ENCODE assay signal across 10 mouse cellular contexts in genomic region chr4:63399691-63400270, GRCm38 (mm10). TPM values are rescaled to one million over a fixed set of nuclear protein-coding genes. Genes with fewer than 3 reads are reported as not detected.
DNase-seq lines count a peak whose midpoint lies in the region; ATAC-seq and TF ChIP-seq lines count a peak whose summit lies in the region.
"Had no signal": no experiment of that assay in that cellular context is flagged by ENCODE, and none has a peak within 500 bp of the region (broad histone marks: within the 10 kb centered on the region; RNA-seq: fewer than 3 reads in every experiment).

No protein-coding gene starts in this region.

- H3K27me3 ChIP-seq in midbrain, embryonic 13.5 days: no peaks in the 10 kb centered on the region
- no peaks in the 10 kb centered on the region for H3K27me3 ChIP-seq in midbrain, embryonic 15.5 days (replicated peaks)
- H3K27me3 ChIP-seq in hindbrain, postnatal 0 days (ENCODE audit: insufficient read depth, low read length): no peaks in the 10 kb centered on the region
- H3K27me3 ChIP-seq in stomach, embryonic 16.5 days (ENCODE audit: control insufficient read depth, insufficient read depth, low read length): no peaks in the 10 kb centered on the region

- no peak for ATAC-seq in midbrain, embryonic 13.5 days
- no peak for ATAC-seq in midbrain, embryonic 15.5 days (replicated peaks)
- ATAC-seq in hindbrain, postnatal 0 days: no peak
- ATAC-seq in stomach, embryonic 16.5 days (ENCODE audit: insufficient read depth, low FRiP score): no peak

- no peaks in the 10 kb centered on the region for H3K9me3 ChIP-seq in midbrain, embryonic 13.5 days
- H3K9me3 ChIP-seq in midbrain, embryonic 15.5 days: no peaks in the 10 kb centered on the region
- no peaks in the 10 kb centered on the region for H3K9me3 ChIP-seq in hindbrain, postnatal 0 days (ENCODE audit: low read length)
- H3K9me3 ChIP-seq in stomach, embryonic 16.5 days (replicated peaks; ENCODE audit: control insufficient read depth, low read length): no peaks in the 10 kb centered on the region

- peak overlapping the region; percentile 69 for H3K4me3 ChIP-seq in gastrocnemius, adult 2 months
- no peak overlapping the region for H3K4me3 ChIP-seq in midbrain, embryonic 13.5 days (replicated peaks)
- H3K4me3 ChIP-seq in midbrain, embryonic 15.5 days: no peak overlapping the region
- no peak overlapping the region for H3K4me3 ChIP-seq in hindbrain, postnatal 0 days (ENCODE audit: low read length)
- H3K4me3 ChIP-seq in stomach, embryonic 16.5 days (replicated peaks; ENCODE audit: low read length): no peak overlapping the region; the same call in 1 of the 2 replicates

- peaks cover 59% of the 10 kb centered on the region for H3K4me1 ChIP-seq in midbrain, embryonic 13.5 days (replicated peaks)
- peaks cover 27% of the 10 kb centered on the region for H3K4me1 ChIP-seq in midbrain, embryonic 15.5 days
- peaks cover 15% of the 10 kb centered on the region for H3K4me1 ChIP-seq in hindbrain, postnatal 0 days (ENCODE audit: insufficient read depth, low read length)
- peaks cover 38% of the 10 kb centered on the region for H3K4me1 ChIP-seq in stomach, embryonic 16.5 days (ENCODE audit: control insufficient read depth, insufficient read depth, low read length)

- peaks cover 19% of the 10 kb centered on the region for H3K36me3 ChIP-seq in midbrain, embryonic 13.5 days
- no peaks in the 10 kb centered on the region for H3K36me3 ChIP-seq in midbrain, embryonic 15.5 days (replicated peaks)
- H3K36me3 ChIP-seq in hindbrain, postnatal 0 days (ENCODE audit: insufficient read depth, low read length): no peaks in the 10 kb centered on the region; the same call in 1 of the 2 replicates
- H3K36me3 ChIP-seq in stomach, embryonic 16.5 days (ENCODE audit: control insufficient read depth, insufficient read depth, low read length): no peaks in the 10 kb centered on the region

- no peak for DNase-seq in gastrocnemius, adult 2 months
- DNase-seq in gastrocnemius, adult 8-10 months (ENCODE audit: low spot score in 2 of 2): no peak
- peak; percentile 44 for DNase-seq in hindbrain, postnatal 0 days (ENCODE audit: low spot score)
- no peak for DNase-seq in cerebellum, postnatal 25 days
- DNase-seq in T-cell, adult 2 months (ENCODE audit: low spot score): no peak

- H3K9ac ChIP-seq in midbrain, embryonic 13.5 days (replicated peaks): no peak overlapping the region
- no peak overlapping the region for H3K9ac ChIP-seq in midbrain, embryonic 15.5 days
- no peak overlapping the region for H3K9ac ChIP-seq in hindbrain, postnatal 0 days (replicated peaks; ENCODE audit: low read length)
- peak overlapping the region; percentile 47; the same call in 1 of the 2 replicates for H3K9ac ChIP-seq in stomach, embryonic 16.5 days (ENCODE audit: low read length)

- intact Hi-C loops in gastrocnemius, adult 2 months (cut with DNase I): no loop called here

- peak overlapping the region; percentile 93 for H3K27ac ChIP-seq in gastrocnemius, adult 2 months
- H3K27ac ChIP-seq in midbrain, embryonic 13.5 days: peak overlapping the region; percentile 45; the same call in 1 of the 2 replicates
- no peak overlapping the region for H3K27ac ChIP-seq in midbrain, embryonic 15.5 days
- H3K27ac ChIP-seq in hindbrain, postnatal 0 days: peak overlapping the region; percentile 51; the same call in 1 of the 2 replicates
- H3K27ac ChIP-seq in stomach, embryonic 16.5 days (ENCODE audit: low read length): peak overlapping the region; percentile 62; the same call in 1 of the 2 replicates

- WGBS in midbrain, embryonic 13.5 days: 62% methylated on average over 7 of the region's 8 CpGs
- 62% methylated on average over 8 of the region's 8 CpGs for WGBS in midbrain, embryonic 15.5 days
- WGBS in hindbrain, postnatal 0 days: 65% methylated on average over 8 of the region's 8 CpGs
- WGBS in stomach, embryonic 16.5 days: 69% methylated on average over 8 of the region's 8 CpGs

- no peak overlapping the region for H3K4me2 ChIP-seq in midbrain, embryonic 13.5 days (replicated peaks)
- H3K4me2 ChIP-seq in midbrain, embryonic 15.5 days: no peak overlapping the region
- H3K4me2 ChIP-seq in hindbrain, postnatal 0 days (ENCODE audit: low read depth, low read length): no peak overlapping the region
- H3K4me2 ChIP-seq in stomach, embryonic 16.5 days (ENCODE audit: low read depth, low read length): 0 out of 2 replicates have a peak overlapping the region, but pooled peaks have one; percentile 16

- no peak for TF ChIP-seq CTCF in gastrocnemius, adult 2 months (IDR thresholded peaks at IDR 0.05)
- TF ChIP-seq CTCF in hindbrain, postnatal 0 days (IDR thresholded peaks at IDR 0.05; ENCODE audit: low read depth): no peak

RNA-seq across cellular contexts. Expression of gene Akna, which starts 3.4 kb away (rescaled TPM):
- 1 to 10 TPM in 1 of 2 experiments, under 1 TPM in 1; 0.97 to 1.8 TPM for total RNA-seq in gastrocnemius, adult 2 months (2021)
- 1 to 10 TPM in 2 of 4 experiments, under 1 TPM in 2; 0.68 to 1.4 (median 0.96) TPM for total RNA-seq in gastrocnemius, adult 8-10 months (2022)
- polyA plus RNA-seq in midbrain, embryonic 13.5 days (2015; fragmentation: Nextera tagmentation; extraction: Ambion mirVana): 10.7 and 11.8 TPM in 2 replicates
- polyA plus RNA-seq in midbrain, embryonic 15.5 days (2015; fragmentation: Nextera tagmentation; extraction: Ambion mirVana): 7.0 and 7.7 TPM in 2 replicates
- total RNA-seq in hindbrain, postnatal 0 days (2014; rRNA removed): 7.2 and 8.1 TPM in 2 replicates
- polyA plus RNA-seq in hindbrain, postnatal 0 days (2015; fragmentation: Nextera tagmentation; extraction: Ambion mirVana): 2.7 and 3.2 TPM in 2 replicates
- 6.2 and 7.0 TPM in 2 replicates for polyA plus RNA-seq in stomach, embryonic 16.5 days (2015; fragmentation: Nextera tagmentation; extraction: Ambion mirVana)

RNA-seq across cellular contexts. Expression of gene Orm2, which starts 37.5 kb away (rescaled TPM):
- not detected for total RNA-seq in gastrocnemius, adult 2 months (2021)
- total RNA-seq in gastrocnemius, adult 8-10 months (2022): 1 to 10 TPM in 1 of 4 experiments, not detected in 3; 1.3 TPM
- polyA plus RNA-seq in midbrain, embryonic 13.5 days (2015; fragmentation: Nextera tagmentation; extraction: Ambion mirVana): not detected in 2 replicates
- polyA plus RNA-seq in midbrain, embryonic 15.5 days (2015; fragmentation: Nextera tagmentation; extraction: Ambion mirVana): not detected in 2 replicates
- not detected in 2 replicates for total RNA-seq in hindbrain, postnatal 0 days (2014; rRNA removed)
- polyA plus RNA-seq in hindbrain, postnatal 0 days (2015; fragmentation: Nextera tagmentation; extraction: Ambion mirVana): not detected in 2 replicates
- not detected in 2 replicates for polyA plus RNA-seq in stomach, embryonic 16.5 days (2015; fragmentation: Nextera tagmentation; extraction: Ambion mirVana)
- total RNA-seq: left cerebral cortex, postnatal 14 days had no signal

RNA-seq across cellular contexts. Expression of gene Orm3, which starts 43.8 kb away (rescaled TPM):
- total RNA-seq in gastrocnemius, adult 2 months (2021): not detected
- total RNA-seq in gastrocnemius, adult 8-10 months (2022): not detected
- not detected in 2 replicates for polyA plus RNA-seq in midbrain, embryonic 13.5 days (2015; fragmentation: Nextera tagmentation; extraction: Ambion mirVana)
- polyA plus RNA-seq in midbrain, embryonic 15.5 days (2015; fragmentation: Nextera tagmentation; extraction: Ambion mirVana): not detected in 2 replicates
- total RNA-seq in hindbrain, postnatal 0 days (2014; rRNA removed): not detected in 2 replicates
- polyA plus RNA-seq in hindbrain, postnatal 0 days (2015; fragmentation: Nextera tagmentation; extraction: Ambion mirVana): not detected in 2 replicates
- polyA plus RNA-seq in stomach, embryonic 16.5 days (2015; fragmentation: Nextera tagmentation; extraction: Ambion mirVana): not detected in 2 replicates
- total RNA-seq: gastrocnemius, postnatal 10 days; left cerebral cortex, postnatal 14 days had no signal

RNA-seq across cellular contexts. Expression of gene Orm1, which starts 55.4 kb away (rescaled TPM):
- total RNA-seq in gastrocnemius, adult 2 months (2021): 1 to 10 TPM in 1 of 2 experiments, not detected in 1; 1.3 TPM
- 1 to 10 TPM in 3 of 4 experiments, not detected in 1; 1.8 to 4.2 (median 2.1) TPM for total RNA-seq in gastrocnemius, adult 8-10 months (2022)
- polyA plus RNA-seq in midbrain, embryonic 13.5 days (2015; fragmentation: Nextera tagmentation; extraction: Ambion mirVana): not detected in 2 replicates
- not detected in 2 replicates for polyA plus RNA-seq in midbrain, embryonic 15.5 days (2015; fragmentation: Nextera tagmentation; extraction: Ambion mirVana)
- not detected in 2 replicates for total RNA-seq in hindbrain, postnatal 0 days (2014; rRNA removed)
- polyA plus RNA-seq in hindbrain, postnatal 0 days (2015; fragmentation: Nextera tagmentation; extraction: Ambion mirVana): not detected in 2 replicates
- 0.23 TPM in 1 of 2 replicates, not detected in the other for polyA plus RNA-seq in stomach, embryonic 16.5 days (2015; fragmentation: Nextera tagmentation; extraction: Ambion mirVana)
- total RNA-seq: left cerebral cortex, postnatal 14 days had no signal
